Mouse (Mus musculus): ENCODE results near the gene Kcnab1. TPM values are rescaled to one million over a fixed set of nuclear protein-coding genes. Genes with fewer than 3 reads are reported as not detected.

The Kcnab1 gene
- polyA plus RNA-seq, 1 experiment, result not detected

DNA sequence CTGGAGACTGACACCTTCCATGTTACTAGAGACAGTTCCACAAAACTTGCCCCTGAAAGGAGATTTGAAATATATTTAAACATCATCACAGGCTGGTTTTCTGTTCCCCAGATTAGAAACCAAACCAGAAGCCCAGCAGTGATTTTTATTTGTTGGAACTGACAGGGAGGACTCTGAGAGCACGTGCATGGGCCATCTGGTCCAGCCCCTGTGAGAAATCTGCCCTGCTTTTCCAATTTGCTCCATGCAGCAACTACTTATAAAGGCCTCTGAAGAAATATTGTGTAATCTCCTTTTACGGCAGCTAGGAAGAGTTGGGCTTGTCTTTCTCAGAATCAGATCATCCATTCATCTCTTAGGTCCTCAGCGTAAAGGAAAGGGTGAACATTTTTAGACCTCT, 7.8 kb downstream of the Kcnab1 start:
- TF ChIP-seq POLR2A (IDR thresholded peaks at IDR 0.05; ENCODE audit: insufficient read depth, low read length), result no peak
- no peak for TF ChIP-seq CTCF (IDR thresholded peaks at IDR 0.05; ENCODE audit: low read depth, low read length)
- no peak for TF ChIP-seq EP300 (IDR thresholded peaks at IDR 0.05; ENCODE audit: insufficient read depth, low read depth, low read length)
- Histone ChIP-seq H3K27me3 (ENCODE audit: control insufficient read depth, insufficient read depth, low read length, poor library complexity, severe bottlenecking) (no peaks in the 10 kb centered on the region), H3K9me3 (replicated peaks; ENCODE audit: control insufficient read depth, insufficient read depth, low read length, poor library complexity, severe bottlenecking) (0 out of 2 replicates have a peak, but pooled peaks cover 4% of the 10 kb centered on the region), H3K36me3 (ENCODE audit: control insufficient read depth, insufficient read depth, low read length, poor library complexity, severe bottlenecking) (no peaks in the 10 kb centered on the region), H3K4me1 (ENCODE audit: control insufficient read depth, insufficient read depth, low read length) (no peaks in the 10 kb centered on the region), H3K4me3 (ENCODE audit: low read depth, low read length) (no peak overlapping the region), H3K9ac (ENCODE audit: low read depth, poor library complexity, severe bottlenecking) (no peak overlapping the region), H3K27ac (ENCODE audit: insufficient read depth, low read length) (no peak overlapping the region)

DNA sequence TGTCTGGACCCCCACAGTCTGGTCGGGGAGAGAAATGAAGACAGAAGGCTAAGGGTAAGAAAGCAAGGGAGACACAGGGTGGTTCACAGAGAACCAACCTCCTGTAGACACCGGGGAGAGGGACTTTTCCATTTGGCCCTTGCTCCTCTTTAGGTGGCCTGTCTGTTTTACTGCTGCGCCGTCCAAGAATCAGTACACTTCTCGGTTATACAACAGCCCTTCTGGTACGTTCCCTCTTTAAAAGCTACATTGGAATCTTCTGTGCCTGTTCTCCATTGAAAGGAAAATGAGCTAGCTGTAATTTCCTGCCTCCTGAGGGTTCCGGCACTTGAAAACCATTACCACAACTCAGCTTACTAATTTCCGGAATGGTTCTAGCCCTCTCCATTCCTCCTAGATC, 8.2 kb downstream of the Kcnab1 start:
- Histone ChIP-seq H3K4me3 (ENCODE audit: low read depth, low read length) (no peak overlapping the region), H3K9me3 (replicated peaks; ENCODE audit: control insufficient read depth, insufficient read depth, low read length, poor library complexity, severe bottlenecking) (0 out of 2 replicates have a peak, but pooled peaks cover 2% of the 10 kb centered on the region), H3K27me3 (ENCODE audit: control insufficient read depth, insufficient read depth, low read length, poor library complexity, severe bottlenecking) (no peaks in the 10 kb centered on the region), H3K4me1 (ENCODE audit: control insufficient read depth, insufficient read depth, low read length) (no peaks in the 10 kb centered on the region), H3K36me3 (ENCODE audit: control insufficient read depth, insufficient read depth, low read length, poor library complexity, severe bottlenecking) (no peaks in the 10 kb centered on the region), H3K9ac (ENCODE audit: low read depth, poor library complexity, severe bottlenecking) (no peak overlapping the region), H3K27ac (ENCODE audit: insufficient read depth, low read length) (no peak overlapping the region)
- no peak for TF ChIP-seq POLR2A (IDR thresholded peaks at IDR 0.05; ENCODE audit: insufficient read depth, low read length)
- TF ChIP-seq CTCF (IDR thresholded peaks at IDR 0.05; ENCODE audit: low read depth, low read length), result no peak
- no peak for TF ChIP-seq EP300 (IDR thresholded peaks at IDR 0.05; ENCODE audit: insufficient read depth, low read depth, low read length)

DNA sequence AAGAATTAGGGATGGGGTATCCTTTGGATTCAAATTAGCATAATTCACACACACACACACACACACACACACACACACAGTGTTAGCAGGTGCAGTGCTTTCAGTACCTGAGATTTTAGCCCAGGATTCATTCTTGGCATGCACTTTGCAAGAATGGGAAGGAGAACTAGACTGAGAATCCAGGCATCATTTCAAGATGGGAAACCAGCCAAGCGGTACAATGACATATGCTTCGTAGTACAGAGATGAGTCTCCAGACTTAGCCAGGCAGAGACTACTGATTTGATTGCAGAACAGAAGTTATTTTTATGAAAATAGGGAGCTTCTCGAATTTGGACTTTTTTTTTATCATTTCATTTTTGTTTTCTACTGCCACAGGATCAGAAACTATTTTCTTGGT, 15.8 kb downstream of the Kcnab1 start:
- Histone ChIP-seq H3K4me3 (ENCODE audit: low read depth, low read length) (no peak overlapping the region), H3K9me3 (replicated peaks; ENCODE audit: control insufficient read depth, insufficient read depth, low read length, poor library complexity, severe bottlenecking) (no peaks in the 10 kb centered on the region), H3K27ac (ENCODE audit: insufficient read depth, low read length) (no peak overlapping the region), H3K4me1 (ENCODE audit: control insufficient read depth, insufficient read depth, low read length) (no peaks in the 10 kb centered on the region), H3K9ac (ENCODE audit: low read depth, poor library complexity, severe bottlenecking) (no peak overlapping the region), H3K27me3 (ENCODE audit: control insufficient read depth, insufficient read depth, low read length, poor library complexity, severe bottlenecking) (no peaks in the 10 kb centered on the region; the same call in 1 of the 2 replicates), H3K36me3 (ENCODE audit: control insufficient read depth, insufficient read depth, low read length, poor library complexity, severe bottlenecking) (no peaks in the 10 kb centered on the region)
- TF ChIP-seq EP300 (IDR thresholded peaks at IDR 0.05; ENCODE audit: insufficient read depth, low read depth, low read length) (no peak), CTCF (IDR thresholded peaks at IDR 0.05; ENCODE audit: low read depth, low read length) (no peak), POLR2A (IDR thresholded peaks at IDR 0.05; ENCODE audit: insufficient read depth, low read length) (no peak)

DNA sequence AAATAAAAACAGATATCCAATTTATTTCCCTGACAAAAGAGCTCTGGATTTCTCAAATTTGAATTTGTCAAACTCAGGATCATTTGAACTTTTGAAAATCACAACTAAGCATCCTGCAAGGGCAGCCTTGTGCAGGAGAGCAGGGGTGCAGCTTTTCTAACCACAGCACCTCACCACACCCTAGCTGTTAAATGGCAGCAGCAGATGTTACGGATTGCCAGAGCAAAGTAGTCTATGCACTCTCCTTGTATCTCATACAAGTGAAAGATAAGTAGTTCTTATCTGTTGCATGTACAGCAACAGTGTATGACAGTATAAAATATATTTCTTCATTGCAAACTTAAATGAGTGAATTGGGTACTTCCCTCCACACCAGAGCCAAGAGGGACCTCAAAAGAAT, 20.4 kb downstream of the Kcnab1 start:
- no peaks in the 10 kb centered on the region for H3K4me1 ChIP-seq (ENCODE audit: control insufficient read depth, insufficient read depth, low read length)
- H3K4me3 ChIP-seq (ENCODE audit: low read depth, low read length), result no peak overlapping the region
- no peaks in the 10 kb centered on the region for H3K36me3 ChIP-seq (ENCODE audit: control insufficient read depth, insufficient read depth, low read length, poor library complexity, severe bottlenecking)
- H3K9ac ChIP-seq (ENCODE audit: low read depth, poor library complexity, severe bottlenecking), result no peak overlapping the region
- TF ChIP-seq POLR2A (IDR thresholded peaks at IDR 0.05; ENCODE audit: insufficient read depth, low read length) (no peak), EP300 (IDR thresholded peaks at IDR 0.05; ENCODE audit: insufficient read depth, low read depth, low read length) (no peak), CTCF (IDR thresholded peaks at IDR 0.05; ENCODE audit: low read depth, low read length) (no peak)
- H3K9me3 ChIP-seq (replicated peaks; ENCODE audit: control insufficient read depth, insufficient read depth, low read length, poor library complexity, severe bottlenecking), result no peaks in the 10 kb centered on the region
- H3K27ac ChIP-seq (ENCODE audit: insufficient read depth, low read length), result no peak overlapping the region
- H3K27me3 ChIP-seq (ENCODE audit: control insufficient read depth, insufficient read depth, low read length, poor library complexity, severe bottlenecking), result no peaks in the 10 kb centered on the region; the same call in 1 of the 2 replicates

DNA sequence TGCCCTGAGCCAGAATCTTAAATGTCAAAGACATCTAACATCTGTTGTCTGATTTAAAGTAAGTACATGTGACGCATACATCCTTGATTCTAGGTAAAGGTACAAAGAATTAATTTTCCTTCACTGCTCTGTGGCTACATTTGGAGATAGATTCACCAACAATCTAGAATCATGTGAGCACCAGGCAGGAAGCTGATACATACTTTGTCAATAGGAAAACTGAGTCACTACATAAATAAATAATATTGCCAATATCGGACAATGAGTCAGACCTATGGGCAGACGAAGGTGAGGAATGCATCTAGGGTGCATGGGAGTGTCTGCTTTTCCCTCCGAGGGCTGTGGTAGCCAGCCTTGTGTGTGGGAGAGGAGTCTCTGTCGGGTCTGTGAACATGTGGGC, 25.7 kb downstream of the Kcnab1 start:
- no peaks in the 10 kb centered on the region for H3K27me3 ChIP-seq (ENCODE audit: control insufficient read depth, insufficient read depth, low read length, poor library complexity, severe bottlenecking)

DNA sequence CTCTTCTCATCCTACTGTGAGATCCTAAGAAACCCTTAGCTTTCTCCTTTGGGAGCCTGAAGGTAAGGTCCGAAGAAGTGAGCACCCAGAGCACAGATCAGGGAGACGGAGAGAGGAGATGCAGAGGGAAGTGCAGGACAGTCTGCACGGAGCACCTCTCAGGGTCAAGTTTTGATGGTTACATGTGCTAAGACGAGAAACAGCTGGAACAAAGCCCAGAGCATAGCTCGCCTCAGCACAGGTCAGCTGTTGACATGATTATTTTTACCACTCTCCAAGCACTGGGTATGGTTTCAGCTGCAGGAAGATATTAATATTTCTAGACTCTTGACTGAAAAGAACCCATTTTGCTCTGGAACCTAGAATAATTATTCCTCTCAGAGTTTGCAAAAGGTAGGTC, 27.7 kb downstream of the Kcnab1 start:
- no peaks in the 10 kb centered on the region for H3K4me1 ChIP-seq (ENCODE audit: control insufficient read depth, insufficient read depth, low read length)
- no peak overlapping the region for H3K9ac ChIP-seq (ENCODE audit: low read depth, poor library complexity, severe bottlenecking)
- H3K27me3 ChIP-seq (ENCODE audit: control insufficient read depth, insufficient read depth, low read length, poor library complexity, severe bottlenecking), result no peaks in the 10 kb centered on the region
- no peaks in the 10 kb centered on the region for H3K36me3 ChIP-seq (ENCODE audit: control insufficient read depth, insufficient read depth, low read length, poor library complexity, severe bottlenecking)
- H3K9me3 ChIP-seq (replicated peaks; ENCODE audit: control insufficient read depth, insufficient read depth, low read length, poor library complexity, severe bottlenecking), result no peaks in the 10 kb centered on the region
- no peak overlapping the region for H3K4me3 ChIP-seq (ENCODE audit: low read depth, low read length)
- no peak overlapping the region for H3K27ac ChIP-seq (ENCODE audit: insufficient read depth, low read length)
- TF ChIP-seq EP300 (IDR thresholded peaks at IDR 0.05; ENCODE audit: insufficient read depth, low read depth, low read length) (no peak), POLR2A (IDR thresholded peaks at IDR 0.05; ENCODE audit: insufficient read depth, low read length) (no peak), CTCF (IDR thresholded peaks at IDR 0.05; ENCODE audit: low read depth, low read length) (no peak)

More for the DNA sequence above, 25.7 kb downstream of the Kcnab1 start:
- Histone ChIP-seq H3K4me3 (ENCODE audit: low read depth, low read length) (no peak overlapping the region), H3K4me1 (ENCODE audit: control insufficient read depth, insufficient read depth, low read length) (no peaks in the 10 kb centered on the region), H3K36me3 (ENCODE audit: control insufficient read depth, insufficient read depth, low read length, poor library complexity, severe bottlenecking) (no peaks in the 10 kb centered on the region), H3K9ac (ENCODE audit: low read depth, poor library complexity, severe bottlenecking) (no peak overlapping the region), H3K9me3 (replicated peaks; ENCODE audit: control insufficient read depth, insufficient read depth, low read length, poor library complexity, severe bottlenecking) (no peaks in the 10 kb centered on the region), H3K27ac (ENCODE audit: insufficient read depth, low read length) (no peak overlapping the region)
- TF ChIP-seq EP300 (IDR thresholded peaks at IDR 0.05; ENCODE audit: insufficient read depth, low read depth, low read length) (no peak), POLR2A (IDR thresholded peaks at IDR 0.05; ENCODE audit: insufficient read depth, low read length) (no peak), CTCF (IDR thresholded peaks at IDR 0.05; ENCODE audit: low read depth, low read length) (no peak)
